Mouse (Mus musculus) kidney, postnatal 0 days (tissue): ENCODE measurements around the gene Cmtm3. TPM values are rescaled to one million over a fixed set of nuclear protein-coding genes. Genes with fewer than 3 reads are reported as not detected.

Experiments
- ATAC-seq: fragments of 200-750 bp; cut with Nextera tagmentation; replicated peaks from 2 replicates; pipeline ENCODE4 v1.8.0; 2017; ENCODE audit warnings: low read depth, moderate number of reproducible peaks, moderate TSS enrichment, moderate library complexity; ENCODE audit not compliant: low FRiP score
- DNase-seq: peaks from one replicate; pipeline ENCODE4 v3.0.0-alpha.2; 2016; ENCODE audit warnings: low spot score
- H3K27ac ChIP-seq: fragments of 300-500 bp; sonication (generic); 2 replicates; pipeline ENCODE4 v1.5.1; 2014; ENCODE audit warnings: mild to moderate bottlenecking
- H3K27me3 ChIP-seq: fragments of 300-500 bp; sonication (generic); 2 replicates; pipeline ENCODE4 v1.6.1; 2014; ENCODE audit warnings: low read length, mixed read lengths; ENCODE audit not compliant: insufficient read depth
- H3K36me3 ChIP-seq: fragments of 300-500 bp; sonication (generic); 2 replicates; pipeline ENCODE4 v1.6.1; 2014; ENCODE audit warnings: low read length, mixed read lengths; ENCODE audit not compliant: insufficient read depth
- H3K4me1 ChIP-seq: fragments of 300-500 bp; sonication (generic); replicated peaks from 2 replicates; pipeline ENCODE4 v1.6.1; 2014; ENCODE audit warnings: antibody characterized with exemption, low read length, mixed read lengths; ENCODE audit not compliant: insufficient read depth
- H3K4me2 ChIP-seq: fragments of 300-500 bp; sonication (generic); 2 replicates; pipeline ENCODE4 v1.6.1; 2014; ENCODE audit warnings: mild to moderate bottlenecking, low read length, moderate library complexity, mixed read lengths
- H3K4me3 ChIP-seq: fragments of 300-500 bp; sonication (generic); replicated peaks from 2 replicates; pipeline ENCODE4 v1.5.1; 2014; ENCODE audit warnings: low read depth, low read length
- H3K9ac ChIP-seq: fragments of 300-500 bp; sonication (generic); 2 replicates; pipeline ENCODE4 v1.6.1; 2014; ENCODE audit warnings: low read depth, low read length
- H3K9me3 ChIP-seq: fragments of 300-500 bp; sonication (generic); replicated peaks from 2 replicates; pipeline ENCODE4 v1.6.1; 2016; ENCODE audit warnings: low read length, inconsistent platforms, mixed read lengths
- CTCF ChIP-seq: IDR thresholded peaks from 2 replicates; pipeline ENCODE4 v1.5.1; 2016; ENCODE audit warnings: antibody characterized with exemption, low read depth, mild to moderate bottlenecking, moderate library complexity
- WGBS: fragments of 180-500 bp; shearing (Covaris S2); extraction: QIAGEN DNeasy Blood & Tissue Kit; methylation state at CpG from one replicate; pipeline ENCODE4 v1.1.7; 2014; 5-methylcytosine and 5-hydroxymethylcytosine counted together
- polyA plus RNA-seq: library from polyadenylated mRNA; unstranded; fragments of >200 nt; fragmentation: Nextera tagmentation; extraction: Ambion mirVana; gene quantifications from 2 replicates; pipeline ENCODE4 v1.2.1, GENCODE M21; 2015

Gene Cmtm3
- polyA plus RNA-seq, 1 experiment from 2014 or later, result 125 TPM

GRCm38 (mm10) chr8:104342426-104342825 lies 3.2 kb downstream of the Cmtm3 start:
- H3K9ac ChIP-seq, result no peak overlapping the region
- ATAC-seq (no peak), DNase-seq (no peak)
- no peak for TF ChIP-seq CTCF
- no peaks in the 10 kb centered on the region for H3K9me3 ChIP-seq
- H3K27me3 ChIP-seq, result no peaks in the 10 kb centered on the region
- H3K27ac ChIP-seq, result no peak overlapping the region
- peaks cover 11% of the 10 kb centered on the region for H3K36me3 ChIP-seq
- H3K4me2 ChIP-seq, result no peak overlapping the region
- H3K4me1 ChIP-seq, result 0 out of 2 replicates have a peak, but pooled peaks cover 12% of the 10 kb centered on the region
- H3K4me3 ChIP-seq, result no peak overlapping the region
- WGBS, result 64% methylated on average over 5 of the region's 5 CpGs

- Histone ChIP-seq H3K9ac (no peak overlapping the region), H3K4me2 (no peak overlapping the region), H3K4me1 (0 out of 2 replicates have a peak, but pooled peaks cover 12% of the 10 kb centered on the region), H3K36me3 (peaks cover 14% of the 10 kb centered on the region), H3K4me3 (no peak overlapping the region), H3K9me3 (no peaks in the 10 kb centered on the region), H3K27me3 (no peaks in the 10 kb centered on the region), H3K27ac (no peak overlapping the region)
- DNase-seq (peak; percentile 89), ATAC-seq (peak; percentile 60)
- TF ChIP-seq CTCF, result peak; percentile 96
- 12% methylated on average over 7 of the region's 7 CpGs for WGBS
Observed at GRCm38 (mm10) chr8:104343957-104344356, 4.7 kb downstream of the Cmtm3 start.

GRCm38 (mm10) chr8:104344622-104345021 lies 5.4 kb downstream of the Cmtm3 start:
- no peak overlapping the region for H3K27ac ChIP-seq
- WGBS, result 93% methylated on average over 5 of the region's 5 CpGs
- ATAC-seq, result no peak
- 0 out of 2 replicates have a peak, but pooled peaks cover 9% of the 10 kb centered on the region for H3K4me1 ChIP-seq
- no peak overlapping the region for H3K9ac ChIP-seq
- no peaks in the 10 kb centered on the region for H3K9me3 ChIP-seq
- H3K4me2 ChIP-seq, result no peak overlapping the region
- H3K4me3 ChIP-seq, result no peak overlapping the region
- DNase-seq, result no peak
- peaks cover 14% of the 10 kb centered on the region for H3K36me3 ChIP-seq
- no peaks in the 10 kb centered on the region for H3K27me3 ChIP-seq
- no peak for TF ChIP-seq CTCF

DNA sequence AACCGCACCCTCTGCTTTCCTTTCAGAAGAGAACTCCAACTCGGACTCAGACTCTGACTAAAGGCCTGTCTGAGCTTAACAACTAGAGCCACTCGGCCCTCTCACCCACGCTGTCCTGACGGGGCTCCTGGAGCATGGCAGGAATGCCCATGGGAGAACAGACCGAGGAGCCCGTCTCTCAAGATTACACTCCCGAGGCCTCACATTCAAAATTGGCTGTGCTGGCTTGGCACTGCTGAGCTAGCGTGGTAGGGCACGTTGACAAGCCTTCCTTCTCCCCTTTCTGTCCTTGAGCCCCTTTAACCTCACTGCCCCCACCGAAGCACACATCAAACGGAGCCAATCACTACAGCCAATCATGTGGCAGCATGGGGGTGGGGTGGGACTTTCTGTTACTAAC lies 7.5 kb downstream of the Cmtm3 start:
- H3K9ac ChIP-seq, result no peak overlapping the region
- WGBS, result 55% methylated on average over 12 of the region's 12 CpGs
- H3K27ac ChIP-seq, result no peak overlapping the region
- ATAC-seq, result no peak
- TF ChIP-seq CTCF, result no peak
- DNase-seq, result no peak
- H3K9me3 ChIP-seq, result no peaks in the 10 kb centered on the region
- H3K4me2 ChIP-seq, result no peak overlapping the region
- 0 out of 2 replicates have a peak, but pooled peaks cover 3% of the 10 kb centered on the region for H3K4me1 ChIP-seq
- H3K27me3 ChIP-seq, result no peaks in the 10 kb centered on the region
- no peak overlapping the region for H3K4me3 ChIP-seq
- peaks cover 14% of the 10 kb centered on the region for H3K36me3 ChIP-seq

- H3K9me3 ChIP-seq, result no peaks in the 10 kb centered on the region
- no peaks in the 10 kb centered on the region for H3K4me1 ChIP-seq
- H3K27ac ChIP-seq, result no peak overlapping the region
- H3K4me2 ChIP-seq, result no peak overlapping the region
- H3K27me3 ChIP-seq, result no peaks in the 10 kb centered on the region
- WGBS, result 71% methylated on average over 5 of the region's 5 CpGs
- H3K36me3 ChIP-seq, result peaks cover 14% of the 10 kb centered on the region
- no peak overlapping the region for H3K9ac ChIP-seq
- ATAC-seq, result no peak
- H3K4me3 ChIP-seq, result no peak overlapping the region
- DNase-seq, result no peak
- no peak for TF ChIP-seq CTCF
Observed at GRCm38 (mm10) chr8:104348971-104349370, 9.8 kb downstream of the Cmtm3 start.

DNA sequence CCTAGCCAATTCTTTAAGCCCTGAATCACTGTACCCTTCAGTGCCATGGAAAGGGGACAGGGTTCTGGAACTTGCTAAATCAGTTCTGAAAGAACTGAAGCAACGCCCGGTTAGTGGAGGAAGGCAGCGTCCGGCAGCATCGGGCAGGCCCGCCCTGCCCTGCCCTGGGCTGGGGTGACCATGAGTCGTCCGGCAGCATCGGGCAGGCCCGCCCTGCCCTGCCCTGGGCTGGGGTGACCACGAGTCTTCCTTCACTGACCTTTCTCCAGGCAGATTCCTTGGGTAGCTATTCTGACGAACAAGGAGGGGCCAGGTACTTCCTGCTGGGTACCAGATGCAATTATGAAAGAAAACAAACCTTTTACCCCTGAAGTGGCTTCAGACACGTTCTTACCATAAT lies 10.8 kb downstream of the Cmtm3 start:
- Histone ChIP-seq H3K36me3 (peaks cover 23% of the 10 kb centered on the region), H3K4me2 (no peak overlapping the region), H3K27ac (no peak overlapping the region), H3K27me3 (no peaks in the 10 kb centered on the region), H3K4me3 (no peak overlapping the region), H3K9ac (no peak overlapping the region), H3K9me3 (no peaks in the 10 kb centered on the region), H3K4me1 (no peaks in the 10 kb centered on the region)
- no peak for TF ChIP-seq CTCF
- no peak for ATAC-seq
- no peak for DNase-seq
- 68% methylated on average over 13 of the region's 13 CpGs for WGBS

DNA sequence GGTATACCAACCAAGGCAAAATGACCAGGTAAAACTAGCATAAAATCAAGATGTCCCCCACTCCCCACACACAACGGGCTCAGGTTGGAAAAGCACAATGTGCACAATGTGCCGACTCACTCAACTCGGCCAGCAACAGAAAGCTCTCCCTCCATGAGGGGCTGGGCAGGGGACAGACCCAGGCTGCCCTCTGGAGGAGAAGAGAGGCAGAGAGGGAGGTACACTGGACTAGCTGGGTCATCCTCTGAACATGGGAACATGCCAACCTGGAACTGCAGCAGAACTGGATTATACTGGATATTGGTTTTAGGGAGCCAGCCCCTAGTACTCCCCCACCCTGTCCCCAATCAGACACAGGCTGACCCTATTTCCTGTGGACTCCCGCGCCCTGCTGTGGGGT lies 14.0 kb downstream of the Cmtm3 start:
- TF ChIP-seq CTCF, result peak; percentile 47; the same call in 1 of the 2 replicates
- no peak overlapping the region for H3K9ac ChIP-seq
- ATAC-seq, result 0 out of 2 replicates have a peak, but pooled peaks have one; percentile 36
- peaks cover 19% of the 10 kb centered on the region; the same call in 1 of the 2 replicates for H3K36me3 ChIP-seq
- no peak overlapping the region for H3K4me3 ChIP-seq
- no peaks in the 10 kb centered on the region for H3K9me3 ChIP-seq
- H3K27me3 ChIP-seq, result no peaks in the 10 kb centered on the region
- WGBS, result 56% methylated on average over 5 of the region's 5 CpGs
- H3K4me1 ChIP-seq, result no peaks in the 10 kb centered on the region
- no peak for DNase-seq
- no peak overlapping the region for H3K27ac ChIP-seq
- no peak overlapping the region for H3K4me2 ChIP-seq
